Mouse (Mus musculus) heart, embryonic 15.5 days (tissue): ENCODE data around the gene Cmtm2a. TPM values are rescaled to one million over a fixed set of nuclear protein-coding genes. Genes with fewer than 3 reads are reported as not detected.
"Not testable (repeated sequence)": the region's sequence is repeated elsewhere in the genome, so short reads cannot be mapped to it uniquely, and the experiment has no call there.

ENCODE experiments used
- ATAC-seq: fragments of 200-750 bp; cut with Nextera tagmentation; replicated peaks from 2 replicates; pipeline ENCODE4 v1.8.0; 2017; ENCODE audit warnings: low read depth, moderate TSS enrichment; ENCODE audit not compliant: insufficient number of reproducible peaks, insufficient read depth, low FRiP score
- H3K27ac ChIP-seq: fragments of 300-500 bp; sonication (generic); 2 replicates; pipeline ENCODE4 v1.5.1; 2015; ENCODE audit warnings: mild to moderate bottlenecking, inconsistent platforms
- H3K27me3 ChIP-seq: fragments of 300-500 bp; sonication (generic); 2 replicates; pipeline ENCODE4 v1.6.1; 2015; ENCODE audit warnings: inconsistent platforms
- H3K36me3 ChIP-seq: fragments of 300-500 bp; sonication (generic); 2 replicates; pipeline ENCODE4 v1.6.1; 2015; ENCODE audit warnings: mild to moderate bottlenecking, inconsistent platforms
- H3K4me1 ChIP-seq: fragments of 300-500 bp; sonication (generic); replicated peaks from 2 replicates; pipeline ENCODE4 v1.6.1; 2015; ENCODE audit warnings: inconsistent platforms
- H3K4me2 ChIP-seq: fragments of 300-500 bp; sonication (generic); 2 replicates; pipeline ENCODE4 v1.6.1; 2015; ENCODE audit warnings: inconsistent platforms, mild to moderate bottlenecking, moderate library complexity
- H3K4me3 ChIP-seq: fragments of 300-500 bp; sonication (generic); 2 replicates; pipeline ENCODE4 v1.5.1; 2015; ENCODE audit warnings: mild to moderate bottlenecking, inconsistent platforms
- H3K9ac ChIP-seq: fragments of 300-500 bp; sonication (generic); 2 replicates; pipeline ENCODE4 v1.6.1; 2015; ENCODE audit warnings: mild to moderate bottlenecking, inconsistent platforms
- H3K9me3 ChIP-seq: fragments of 300-500 bp; sonication (generic); replicated peaks from 2 replicates; pipeline ENCODE4 v1.6.1; 2016; ENCODE audit warnings: inconsistent platforms
- WGBS: fragments of 180-500 bp; shearing (Covaris S2); methylation state at CpG from one replicate; pipeline ENCODE4 v1.1.7; 2015; ENCODE audit warnings: mixed read lengths; 5-methylcytosine and 5-hydroxymethylcytosine counted together
- polyA plus RNA-seq: library from polyadenylated mRNA; unstranded; fragments of >200 nt; fragmentation: Nextera tagmentation; extraction: Ambion mirVana; gene quantifications from 2 replicates; pipeline ENCODE4 v1.2.1, GENCODE M21; 2015

The Cmtm2a gene
- not detected in 2 replicates for polyA plus RNA-seq

DNA sequence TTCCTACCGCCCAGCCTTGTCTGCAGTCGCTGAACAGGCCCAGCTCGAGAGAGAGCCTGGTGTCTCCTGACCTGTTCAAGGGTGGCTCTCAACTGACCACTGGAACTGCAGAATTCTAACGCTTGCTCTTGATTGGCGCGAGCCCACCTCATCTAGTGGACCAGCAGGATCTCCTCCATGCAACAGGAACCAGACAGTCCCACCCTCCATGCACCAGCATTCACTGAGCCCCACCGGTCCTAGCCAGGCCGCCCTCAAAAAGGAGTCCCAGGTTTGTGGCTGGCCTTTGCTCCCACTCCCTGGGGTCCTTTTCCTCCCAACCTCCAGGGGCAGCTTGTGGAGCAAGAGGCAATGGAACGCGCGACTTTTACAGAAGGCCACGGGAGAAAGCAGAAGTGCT, at the start of gene Cmtm2a:
TSS of gene Cmtm2a (minus strand) at position 101 of the 400 bp plus-strand sequence.
- not testable (repeated sequence) for H3K36me3 ChIP-seq, H3K4me1 ChIP-seq, H3K9ac ChIP-seq, H3K4me3 ChIP-seq, H3K27ac ChIP-seq, H3K4me2 ChIP-seq, H3K27me3 ChIP-seq, H3K9me3 ChIP-seq, ATAC-seq
- 84% methylated on average over 12 of the region's 12 CpGs for WGBS

DNA sequence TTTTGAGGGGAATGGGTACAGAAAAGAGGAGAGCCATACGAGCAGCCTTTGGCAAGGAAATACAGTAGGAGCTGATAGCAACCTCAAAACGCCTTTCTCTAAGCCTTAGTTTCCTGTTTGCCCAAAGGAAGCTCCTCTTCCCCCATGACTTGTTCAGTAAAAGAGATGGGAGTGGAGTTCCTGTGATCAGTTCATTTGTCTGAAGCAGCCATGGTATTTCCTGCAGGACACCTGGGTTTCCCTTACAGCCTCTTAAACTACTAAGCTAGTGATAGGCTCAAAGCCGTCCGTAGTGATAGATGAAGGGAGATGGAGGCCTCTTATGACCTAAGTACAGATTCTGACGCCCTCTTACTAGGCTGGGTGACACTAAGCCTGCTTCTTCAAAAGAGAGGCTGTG, 49.4 kb upstream of the Cmtm2a start:
- H3K36me3 ChIP-seq, result peaks cover 23% of the 10 kb centered on the region
- H3K4me2 ChIP-seq, result peak overlapping the region; percentile 89
- no peak for ATAC-seq
- no peak overlapping the region for H3K27ac ChIP-seq
- 61% methylated on average over 5 of the region's 5 CpGs for whole genome bisulfite sequencing
- H3K27me3 ChIP-seq, result no peaks in the 10 kb centered on the region
- H3K4me1 ChIP-seq, result peaks cover 44% of the 10 kb centered on the region
- H3K4me3 ChIP-seq, result no peak overlapping the region
- no peaks in the 10 kb centered on the region for H3K9me3 ChIP-seq
- H3K9ac ChIP-seq, result no peak overlapping the region

- Histone ChIP-seq H3K27me3 (no peaks in the 10 kb centered on the region), H3K4me3 (peak overlapping the region; percentile 78), H3K4me2 (peak overlapping the region; percentile 89), H3K9ac (0 out of 2 replicates have a peak overlapping the region, but pooled peaks have one; percentile 3), H3K4me1 (peaks cover 38% of the 10 kb centered on the region), H3K36me3 (peaks cover 17% of the 10 kb centered on the region), H3K9me3 (no peaks in the 10 kb centered on the region), H3K27ac (peak overlapping the region; percentile 93)
- no peak for ATAC-seq
- 45% methylated on average over 6 of the region's 6 CpGs for WGBS
Observed at GRCm38 (mm10) chr8:104341678-104342077, 48.7 kb upstream of the Cmtm2a start.

DNA sequence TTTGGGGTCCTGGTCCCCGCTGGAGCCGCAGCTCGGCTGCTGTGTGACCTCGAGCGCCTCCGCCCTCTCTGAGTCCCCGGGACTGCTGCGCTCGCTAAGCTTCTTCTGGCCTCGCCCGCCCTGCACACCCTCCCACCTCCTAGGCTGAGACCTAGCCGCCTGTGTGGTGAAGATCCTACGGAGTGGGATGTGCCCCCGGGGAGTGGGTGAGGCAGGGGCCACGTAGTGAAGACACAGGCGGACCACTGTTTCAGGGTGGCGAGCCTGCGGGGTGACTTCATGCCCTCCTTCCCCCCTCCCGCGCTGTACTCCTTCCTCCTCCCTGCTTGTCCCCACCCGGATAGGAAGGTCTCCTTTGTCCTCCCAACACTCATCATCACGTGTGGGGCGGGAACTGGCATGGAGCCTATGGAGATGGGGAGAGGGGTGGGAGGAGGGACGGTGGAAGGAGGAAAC, 48.2 kb upstream of the Cmtm2a start:
- peaks cover 35% of the 10 kb centered on the region for H3K4me1 ChIP-seq
- peak; percentile 78 for ATAC-seq
- peak overlapping the region; percentile 87 for H3K9ac ChIP-seq
- WGBS, result under 1% methylated on average over 24 of the region's 24 CpGs
- H3K27me3 ChIP-seq, result no peaks in the 10 kb centered on the region
- H3K36me3 ChIP-seq, result peaks cover 14% of the 10 kb centered on the region
- peak overlapping the region; percentile 89 for H3K4me2 ChIP-seq
- H3K9me3 ChIP-seq, result no peaks in the 10 kb centered on the region
- H3K27ac ChIP-seq, result peak overlapping the region; percentile 93
- H3K4me3 ChIP-seq, result peak overlapping the region; percentile 78

- peak overlapping the region; percentile 78 for H3K4me3 ChIP-seq
- H3K4me2 ChIP-seq, result peak overlapping the region; percentile 89
- H3K4me1 ChIP-seq, result peaks cover 35% of the 10 kb centered on the region
- under 1% methylated on average over 53 of the region's 54 CpGs for WGBS
- H3K27me3 ChIP-seq, result no peaks in the 10 kb centered on the region
- H3K27ac ChIP-seq, result peak overlapping the region; percentile 93
- no peaks in the 10 kb centered on the region for H3K9me3 ChIP-seq
- H3K36me3 ChIP-seq, result peaks cover 10% of the 10 kb centered on the region
- H3K9ac ChIP-seq, result peak overlapping the region; percentile 87
- peak; percentile 76 for ATAC-seq
Observed at GRCm38 (mm10) chr8:104340233-104341105, 47.5 kb upstream of the Cmtm2a start.

DNA sequence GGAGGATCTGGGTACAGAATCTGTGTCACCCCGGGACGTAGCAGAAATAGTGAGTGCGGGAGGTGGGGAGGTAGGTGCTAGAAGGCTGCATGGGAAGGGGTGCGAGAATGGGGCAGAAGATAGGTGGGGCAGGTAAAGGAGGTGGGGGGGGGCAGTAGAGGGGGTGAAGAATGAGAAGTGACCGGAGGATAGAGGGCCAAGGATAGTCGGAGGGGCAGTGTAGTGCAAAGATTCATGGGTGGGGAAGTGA, 46.9 kb upstream of the Cmtm2a start:
- WGBS, result 1% methylated on average over 6 of the region's 6 CpGs
- H3K27me3 ChIP-seq, result no peaks in the 10 kb centered on the region
- H3K4me2 ChIP-seq, result peak overlapping the region; percentile 89
- peak overlapping the region; percentile 87 for H3K9ac ChIP-seq
- H3K27ac ChIP-seq, result peak overlapping the region; percentile 93
- H3K9me3 ChIP-seq, result no peaks in the 10 kb centered on the region
- peaks cover 4% of the 10 kb centered on the region; the same call in 1 of the 2 replicates for H3K36me3 ChIP-seq
- peaks cover 35% of the 10 kb centered on the region for H3K4me1 ChIP-seq
- H3K4me3 ChIP-seq, result peak overlapping the region; percentile 78
- ATAC-seq, result no peak

DNA sequence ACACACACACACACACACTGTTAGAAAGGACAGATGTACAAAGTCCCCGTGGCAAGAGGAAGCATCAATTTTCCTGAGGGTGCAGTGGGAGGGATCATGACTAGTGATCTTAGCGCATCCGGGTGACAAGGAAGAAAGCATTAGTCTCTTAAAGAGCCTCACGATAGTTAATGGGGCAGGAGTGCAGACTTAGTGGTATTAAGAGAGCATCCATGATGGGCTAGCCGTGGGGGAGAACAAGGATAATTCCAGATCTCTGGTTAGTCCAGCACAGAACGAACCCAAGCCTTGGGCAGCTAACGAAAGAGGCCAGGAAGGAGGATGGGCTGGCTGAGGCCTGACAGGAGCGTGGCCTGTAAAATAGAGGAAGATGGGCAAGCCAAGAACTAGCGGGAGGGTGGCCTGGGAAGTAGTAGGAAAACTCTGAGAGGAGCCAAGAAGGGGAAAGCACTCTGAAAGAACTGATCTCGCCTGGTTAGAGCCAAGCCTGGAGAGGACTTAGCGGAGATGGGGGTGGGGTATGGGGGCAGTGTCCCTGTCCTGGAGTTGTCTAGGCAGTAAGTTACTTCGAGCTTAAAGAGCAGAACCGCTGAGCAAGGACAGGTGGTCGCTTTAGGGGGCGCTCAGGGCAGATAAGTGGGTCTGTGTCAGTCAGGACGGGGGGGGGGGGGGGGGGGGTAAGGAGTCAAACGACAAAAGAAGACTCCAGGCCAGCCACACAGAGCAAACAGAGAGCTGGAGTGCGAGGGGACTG, 46.4 kb upstream of the Cmtm2a start, which contains the start of gene Cmtm3:
TSS of gene Cmtm3 (plus strand) at position 182 of the 754 bp plus-strand sequence.
- H3K36me3 ChIP-seq, result no peaks in the 10 kb centered on the region
- peak within 1 kb of the TSS; percentile 89 for H3K4me2 ChIP-seq
- peak within 1 kb of the TSS; percentile 78 for H3K4me3 ChIP-seq
- 19% methylated on average over 17 of the region's 18 CpGs for WGBS
- peak within 1 kb of the TSS; percentile 93 for H3K27ac ChIP-seq
- peaks cover 33% of the 10 kb centered on the region for H3K4me1 ChIP-seq
- no peaks in the 10 kb centered on the region for H3K27me3 ChIP-seq
- no peaks in the 10 kb centered on the region for H3K9me3 ChIP-seq
- H3K9ac ChIP-seq, result peak within 1 kb of the TSS; percentile 87
- ATAC-seq, result no peak

DNA sequence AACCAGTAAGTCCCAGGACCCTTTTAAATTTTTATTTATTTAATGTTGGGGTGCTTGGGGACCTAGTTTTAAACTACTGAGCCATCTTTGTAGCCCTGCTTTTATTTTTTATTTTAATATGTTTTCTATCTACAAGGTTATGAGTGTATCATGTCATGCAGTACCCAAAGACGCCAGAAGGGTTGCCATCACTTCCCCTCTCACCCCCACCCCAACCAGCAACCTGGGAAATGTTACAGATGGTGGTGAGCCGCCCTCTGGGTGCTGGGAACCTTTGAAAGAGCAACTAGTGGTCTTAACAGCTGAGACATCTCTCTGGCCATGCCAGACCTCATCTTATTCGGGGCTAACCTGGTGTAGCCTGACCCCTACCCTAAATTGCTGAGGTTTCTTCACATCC, 44.9 kb upstream of the Cmtm2a start:
- no peak overlapping the region for H3K9ac ChIP-seq
- no peak overlapping the region for H3K27ac ChIP-seq
- no peaks in the 10 kb centered on the region for H3K27me3 ChIP-seq
- H3K4me1 ChIP-seq, result peaks cover 25% of the 10 kb centered on the region
- no peaks in the 10 kb centered on the region for H3K9me3 ChIP-seq
- ATAC-seq, result no peak
- no peaks in the 10 kb centered on the region for H3K36me3 ChIP-seq
- H3K4me2 ChIP-seq, result no peak overlapping the region
- no peak overlapping the region for H3K4me3 ChIP-seq
- 47% methylated on average over 3 of the region's 3 CpGs for WGBS

DNA sequence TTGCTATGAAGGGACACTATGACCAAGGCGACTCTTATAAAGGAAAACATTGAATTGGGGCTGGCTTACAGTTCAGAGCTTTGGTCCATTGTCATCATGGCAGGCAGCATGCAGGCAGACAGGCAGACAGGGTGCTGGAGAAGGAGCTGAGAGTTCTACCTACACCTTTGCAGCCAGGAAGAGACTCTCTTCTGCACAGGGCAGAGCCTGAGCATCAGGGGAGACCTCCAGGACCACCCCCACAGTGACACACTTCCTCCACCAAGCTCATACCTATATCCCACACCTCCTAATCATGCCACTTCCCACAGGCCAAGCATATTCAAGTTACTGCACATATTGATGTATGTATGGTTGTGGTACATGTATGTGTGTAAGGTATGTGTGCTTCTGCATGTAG, 43.8 kb upstream of the Cmtm2a start:
- no peak overlapping the region for H3K4me3 ChIP-seq
- H3K9me3 ChIP-seq, result no peaks in the 10 kb centered on the region
- no peak for ATAC-seq
- no peaks in the 10 kb centered on the region for H3K36me3 ChIP-seq
- H3K9ac ChIP-seq, result no peak overlapping the region
- H3K4me2 ChIP-seq, result no peak overlapping the region
- H3K4me1 ChIP-seq, result peaks cover 15% of the 10 kb centered on the region
- 74% methylated on average over 1 of the region's 1 CpGs for WGBS
- H3K27ac ChIP-seq, result no peak overlapping the region
- H3K27me3 ChIP-seq, result no peaks in the 10 kb centered on the region

DNA sequence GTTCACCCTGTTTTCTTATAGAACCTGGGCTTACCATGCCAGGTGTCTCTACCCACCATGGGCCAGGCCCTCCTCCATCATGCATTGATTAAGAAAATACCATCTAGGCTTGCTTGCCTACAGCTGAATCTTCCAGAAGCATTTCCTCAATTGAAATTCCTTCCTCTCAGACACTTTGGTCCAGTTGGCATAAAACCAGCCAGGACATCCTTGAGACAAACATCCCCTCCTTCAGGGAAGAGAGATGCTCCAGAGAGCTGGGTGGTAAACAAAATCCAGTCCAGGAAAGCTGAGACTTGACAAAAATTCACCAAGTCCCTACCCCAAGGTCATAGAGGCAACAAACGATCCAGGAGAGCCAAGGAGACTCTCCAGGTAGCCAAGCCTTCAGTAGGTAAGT, 41.2 kb upstream of the Cmtm2a start:
- Histone ChIP-seq H3K4me2 (no peak overlapping the region), H3K9ac (no peak overlapping the region), H3K9me3 (no peaks in the 10 kb centered on the region), H3K27me3 (no peaks in the 10 kb centered on the region; the same call in 1 of the 2 replicates), H3K36me3 (no peaks in the 10 kb centered on the region), H3K4me3 (no peak overlapping the region), H3K27ac (no peak overlapping the region), H3K4me1 (no peaks in the 10 kb centered on the region)
- 72% methylated on average over 1 of the region's 1 CpGs for WGBS
- no peak for ATAC-seq

- no peak overlapping the region for H3K9ac ChIP-seq
- no peaks in the 10 kb centered on the region for H3K9me3 ChIP-seq
- no peaks in the 10 kb centered on the region for H3K36me3 ChIP-seq
- no peaks in the 10 kb centered on the region for H3K4me1 ChIP-seq
- no peaks in the 10 kb centered on the region; the same call in 1 of the 2 replicates for H3K27me3 ChIP-seq
- H3K4me3 ChIP-seq, result no peak overlapping the region
- H3K4me2 ChIP-seq, result no peak overlapping the region
- no peak for ATAC-seq
- WGBS, result 68% methylated on average over 5 of the region's 5 CpGs
- no peak overlapping the region for H3K27ac ChIP-seq
Observed at GRCm38 (mm10) chr8:104333786-104334185, 40.8 kb upstream of the Cmtm2a start.
